ENCODE assay signal across 10 mouse cellular contexts in genomic region chr4:115133085-115133484, GRCm38 (mm10). TPM values are rescaled to one million over a fixed set of nuclear protein-coding genes. Genes with fewer than 3 reads are reported as not detected.
DNase-seq lines count a peak whose midpoint lies in the region; ATAC-seq and TF ChIP-seq lines count a peak whose summit lies in the region.
"Had no signal": no experiment of that assay in that cellular context is flagged by ENCODE, and none has a peak within 500 bp of the region (broad histone marks: within the 10 kb centered on the region; RNA-seq: fewer than 3 reads in every experiment).

No protein-coding gene starts in this region.

- H3K36me3 ChIP-seq in megakaryocyte, embryonic 14.5 days (replicated peaks; ENCODE audit: low read length): peaks cover 3% of the 10 kb centered on the region
- H3K36me3 ChIP-seq in liver, embryonic 14.5 days (replicated peaks; ENCODE audit: control insufficient read depth, insufficient read depth, low read depth): no peaks in the 10 kb centered on the region
- no peaks in the 10 kb centered on the region for H3K36me3 ChIP-seq in stomach, embryonic 15.5 days
- H3K36me3 ChIP-seq: lung, embryonic 15.5 days had no signal

- TF ChIP-seq CTCF in liver, embryonic 14.5 days (IDR thresholded peaks at IDR 0.05; ENCODE audit: low read depth): no peak

- H3K27me3 ChIP-seq in megakaryocyte, embryonic 14.5 days (replicated peaks): no peaks in the 10 kb centered on the region
- H3K27me3 ChIP-seq in liver, embryonic 14.5 days (ENCODE audit: control insufficient read depth, insufficient read depth, low read length): peaks cover 6% of the 10 kb centered on the region
- H3K27me3 ChIP-seq in stomach, embryonic 15.5 days (replicated peaks): peaks cover 14% of the 10 kb centered on the region

- DNase-seq in cerebellum, adult 11 months: peak; percentile 7
- DNase-seq in cerebellum, postnatal 4 days (ENCODE audit: low spot score in 2 of 2): no peak
- DNase-seq in liver, embryonic 14.5 days (ENCODE audit: low read depth in 3 of 3, low spot score in 3 of 3): no peak
- no peak for DNase-seq in urinary bladder, postnatal 4 days (ENCODE audit: low spot score in 2 of 2)
- DNase-seq in embryo, embryonic 11 days: no peak
- DNase-seq: kidney, postnatal 25 days had no signal

- H3K4me1 ChIP-seq in megakaryocyte, embryonic 14.5 days: peaks cover 78% of the 10 kb centered on the region
- no peaks in the 10 kb centered on the region; a peak in 1 of 4 replicates for H3K4me1 ChIP-seq in liver, embryonic 14.5 days (replicated peaks; ENCODE audit: control insufficient read depth in 2 of 2, insufficient read depth in 2 of 2, low read length in 1 of 2)
- H3K4me1 ChIP-seq in stomach, embryonic 15.5 days: no peaks in the 10 kb centered on the region

- H3K4me3 ChIP-seq in megakaryocyte, embryonic 14.5 days (replicated peaks): peak overlapping the region; percentile 92
- H3K4me3 ChIP-seq in liver, embryonic 14.5 days (ENCODE audit: insufficient read depth in 1 of 2, low read depth in 2 of 2, low read length in 2 of 2): no peak overlapping the region
- no peak overlapping the region for H3K4me3 ChIP-seq in stomach, embryonic 15.5 days (replicated peaks)
- H3K4me3 ChIP-seq: lung, embryonic 15.5 days had no signal

- TF ChIP-seq EP300 in liver, embryonic 14.5 days (IDR thresholded peaks at IDR 0.05; ENCODE audit: low read depth): 0 out of 2 replicates have a peak, but pooled peaks have one; percentile 14

- H3K27ac ChIP-seq in liver, embryonic 14.5 days: no peak overlapping the region
- H3K27ac ChIP-seq in stomach, embryonic 15.5 days: no peak overlapping the region
- H3K27ac ChIP-seq: lung, embryonic 15.5 days had no signal

- no peaks in the 10 kb centered on the region for H3K9me3 ChIP-seq in megakaryocyte, embryonic 14.5 days
- no peaks in the 10 kb centered on the region for H3K9me3 ChIP-seq in liver, embryonic 14.5 days (ENCODE audit: control insufficient read depth, low read length)
- no peaks in the 10 kb centered on the region for H3K9me3 ChIP-seq in stomach, embryonic 15.5 days
- H3K9me3 ChIP-seq: lung, embryonic 15.5 days had no signal

- H3K4me2 ChIP-seq in liver, embryonic 14.5 days (ENCODE audit: low read depth): no peak overlapping the region
- H3K4me2 ChIP-seq in stomach, embryonic 15.5 days: peak overlapping the region; percentile 41; the same call in 1 of the 2 replicates
- H3K4me2 ChIP-seq: lung, embryonic 15.5 days had no signal

- 3% methylated on average over 5 of the region's 5 CpGs for whole genome bisulfite sequencing in liver, embryonic 14.5 days (ENCODE audit: insufficient replicate concordance)
- 11% methylated on average over 5 of the region's 5 CpGs for WGBS in stomach, embryonic 15.5 days

- H3K9ac ChIP-seq in liver, embryonic 14.5 days (replicated peaks): no peak overlapping the region
- H3K9ac ChIP-seq in stomach, embryonic 15.5 days: no peak overlapping the region
- H3K9ac ChIP-seq: lung, embryonic 15.5 days had no signal

- no peak for ATAC-seq in megakaryocyte, adult 5-6 weeks (ENCODE audit: poor library complexity, severe bottlenecking)
- peak; percentile 35; the same call in 1 of the 2 replicates for ATAC-seq in liver, embryonic 14.5 days (ENCODE audit: insufficient read depth)
- peak; percentile 72 for ATAC-seq in stomach, embryonic 15.5 days (ENCODE audit: insufficient read depth, low FRiP score, low read depth)

RNA-seq across cellular contexts. Expression of gene Cyp4x1, which starts 1.0 kb away (rescaled TPM):
- polyA plus RNA-seq in megakaryocyte, embryonic 14.5 days (2012; ENCODE audit: insufficient read depth, low replicate concordance): 0.38 TPM in 1 of 2 replicates, not detected in the other
- total RNA-seq in megakaryocyte, adult 5-6 weeks (2015): not detected in 2 replicates
- total RNA-seq in megakaryocyte, adult 5-6 weeks (2017): not detected in 2 replicates
- polyA plus RNA-seq in liver, embryonic 14.5 days (2012; rRNA removed): 0.05 and 0.06 TPM in 2 replicates
- 0.08 TPM in 2 replicates for polyA plus RNA-seq in liver, embryonic 14.5 days (2014; fragmentation: Nextera tagmentation; extraction: Ambion mirVana)
- polyA plus RNA-seq in stomach, embryonic 15.5 days (2015; fragmentation: Nextera tagmentation; extraction: Ambion mirVana): 0.41 and 0.45 TPM in 2 replicates

RNA-seq across cellular contexts. Expression of gene Pdzk1ip1, which starts 44.6 kb away (rescaled TPM):
- 2.2 and 5.1 TPM in 2 replicates for polyA plus RNA-seq in megakaryocyte, embryonic 14.5 days (2012; ENCODE audit: insufficient read depth, low replicate concordance)
- total RNA-seq in megakaryocyte, adult 5-6 weeks (2015): 1.5 and 2.8 TPM in 2 replicates
- total RNA-seq in megakaryocyte, adult 5-6 weeks (2017): 0.33 and 0.53 TPM in 2 replicates
- 20.5 and 24.5 TPM in 2 replicates for polyA plus RNA-seq in liver, embryonic 14.5 days (2012; rRNA removed)
- 24.4 and 30.5 TPM in 2 replicates for polyA plus RNA-seq in liver, embryonic 14.5 days (2014; fragmentation: Nextera tagmentation; extraction: Ambion mirVana)
- 82.4 and 96.6 TPM in 2 replicates for polyA plus RNA-seq in stomach, embryonic 15.5 days (2015; fragmentation: Nextera tagmentation; extraction: Ambion mirVana)
